Mouse (Mus musculus): ENCODE data around the gene Calm5. TPM values are rescaled to one million over a fixed set of nuclear protein-coding genes. Genes with fewer than 3 reads are reported as not detected.
"Not testable (repeated sequence)": the region's sequence is repeated elsewhere in the genome, so short reads cannot be mapped to it uniquely, and the experiment has no call there.

Gene Calm5
- polyA plus RNA-seq (2012; ENCODE audit: insufficient read depth, insufficient read length, missing spikeins), result not detected in 2 replicates

DNA sequence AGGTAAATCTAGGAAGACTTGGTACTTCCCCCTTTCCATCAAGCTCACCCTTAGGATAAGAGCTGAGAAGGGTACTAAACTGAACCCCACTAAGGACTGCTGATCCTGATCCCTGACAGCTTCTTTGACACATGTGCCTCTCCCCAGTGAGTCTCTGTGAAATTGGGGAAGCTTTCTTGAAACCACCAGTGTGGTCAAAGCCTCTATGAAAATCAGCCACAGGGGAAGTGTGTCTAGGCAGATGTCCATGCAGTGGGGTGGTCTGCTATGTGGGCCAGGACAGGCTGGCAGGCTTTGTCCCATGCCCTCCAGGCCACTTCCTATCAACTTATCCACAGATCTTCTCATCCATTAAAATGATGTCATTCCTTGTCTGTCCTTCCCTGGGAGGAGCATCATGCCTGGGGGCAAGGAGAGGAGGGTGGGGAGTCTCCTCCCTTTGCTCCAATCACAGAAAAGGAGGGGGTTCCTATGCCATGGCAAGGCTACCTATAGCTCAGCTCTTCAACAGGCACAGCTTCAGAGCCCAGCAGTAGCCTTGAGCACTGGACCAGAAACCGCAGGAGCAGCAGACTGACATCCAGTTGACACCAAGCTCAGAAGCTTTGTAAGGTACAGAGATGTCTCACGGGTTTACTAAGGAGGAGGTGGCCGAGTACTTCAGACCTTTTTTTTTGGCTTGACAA lies at the start of gene Calm5:
TSS of gene Calm5 (plus strand) at position 526 of the 686 bp plus-strand sequence.
- H3K4me3 ChIP-seq (ENCODE audit: insufficient read depth, low read depth, low read length); H3K27ac ChIP-seq (replicated peaks; ENCODE audit: low read depth, low read length); H3K4me1 ChIP-seq (ENCODE audit: control insufficient read depth, insufficient read depth, insufficient read length, low read length): not testable (repeated sequence)

DNA sequence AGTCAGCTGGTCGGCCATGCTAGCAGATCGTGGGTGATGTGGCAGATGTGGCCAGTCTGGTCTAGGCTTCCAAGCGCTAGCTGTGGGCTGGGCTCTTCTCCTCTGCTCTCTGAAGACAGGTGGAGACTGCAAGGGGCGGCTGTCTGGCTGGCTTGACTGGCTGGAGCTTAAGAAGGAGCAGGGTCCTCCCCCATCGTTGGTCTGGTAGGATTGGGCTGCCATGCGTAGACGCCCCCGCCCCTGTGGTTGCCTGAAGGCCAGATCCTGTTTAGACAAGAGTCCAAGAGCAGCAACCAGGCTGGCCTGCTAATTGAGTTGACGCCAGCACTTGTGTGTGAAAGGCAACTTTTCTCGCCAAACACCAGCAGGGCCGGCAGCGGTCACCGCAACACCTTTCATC lies 49.8 kb upstream of the Calm5 start, which contains the start of gene Calml3:
TSS of gene Calml3 (minus strand) at position 131 of the 400 bp plus-strand sequence.
- Histone ChIP-seq H3K4me3 (ENCODE audit: insufficient read depth, low read depth, low read length) (no peak within 1 kb of the TSS), H3K27ac (replicated peaks; ENCODE audit: low read depth, low read length) (no peak within 1 kb of the TSS), H3K4me1 (ENCODE audit: control insufficient read depth, insufficient read depth, insufficient read length, low read length) (peaks cover 4% of the 10 kb centered on the region; the same call in 1 of the 2 replicates)

DNA sequence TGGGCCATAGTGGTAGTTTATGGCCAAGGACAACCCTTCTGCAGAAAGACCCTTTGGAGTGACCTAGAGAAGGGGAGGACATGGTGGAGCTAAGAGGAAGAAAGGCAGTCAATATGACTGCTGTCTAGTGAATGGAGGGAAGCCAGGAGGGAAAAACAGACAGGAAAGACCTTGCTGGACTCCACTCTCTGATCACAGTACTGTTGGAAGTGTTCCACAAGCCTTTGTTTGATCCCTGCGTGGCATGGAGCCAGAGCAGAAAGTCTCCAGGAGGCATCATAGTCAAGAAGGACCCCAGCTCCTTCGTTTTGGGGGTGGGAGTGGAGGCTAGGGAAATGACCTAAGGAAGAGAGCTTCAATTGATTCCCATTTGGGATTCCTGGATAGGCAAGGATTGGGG lies 48.8 kb upstream of the Calm5 start:
- H3K4me3 ChIP-seq (ENCODE audit: insufficient read depth, low read depth, low read length), result no peak overlapping the region
- peaks cover 4% of the 10 kb centered on the region; the same call in 1 of the 2 replicates for H3K4me1 ChIP-seq (ENCODE audit: control insufficient read depth, insufficient read depth, insufficient read length, low read length)
- H3K27ac ChIP-seq (replicated peaks; ENCODE audit: low read depth, low read length), result no peak overlapping the region

DNA sequence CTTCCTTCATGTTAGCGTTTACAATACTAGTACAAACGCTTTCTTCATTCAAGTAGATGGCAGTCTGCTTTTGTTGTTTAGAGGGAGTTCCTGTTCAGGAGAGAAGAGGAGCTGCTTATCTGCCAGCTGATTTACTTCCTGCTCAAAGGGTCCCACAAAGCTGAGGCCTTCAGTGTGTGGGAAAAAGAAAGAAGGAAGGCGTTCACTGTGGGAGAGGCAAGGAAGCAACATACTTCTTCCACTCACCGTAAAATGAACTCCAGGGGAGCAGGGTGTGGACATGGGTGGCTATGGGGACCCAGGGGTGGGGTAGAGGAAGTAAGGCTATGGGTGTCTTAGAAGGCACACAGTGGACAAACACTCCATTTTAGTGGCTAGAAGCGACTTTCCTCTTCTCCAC lies 48.3 kb upstream of the Calm5 start:
- Histone ChIP-seq H3K27ac (replicated peaks; ENCODE audit: low read depth, low read length) (no peak overlapping the region), H3K4me1 (ENCODE audit: control insufficient read depth, insufficient read depth, insufficient read length, low read length) (peaks cover 4% of the 10 kb centered on the region; the same call in 1 of the 2 replicates), H3K4me3 (ENCODE audit: insufficient read depth, low read depth, low read length) (no peak overlapping the region)

DNA sequence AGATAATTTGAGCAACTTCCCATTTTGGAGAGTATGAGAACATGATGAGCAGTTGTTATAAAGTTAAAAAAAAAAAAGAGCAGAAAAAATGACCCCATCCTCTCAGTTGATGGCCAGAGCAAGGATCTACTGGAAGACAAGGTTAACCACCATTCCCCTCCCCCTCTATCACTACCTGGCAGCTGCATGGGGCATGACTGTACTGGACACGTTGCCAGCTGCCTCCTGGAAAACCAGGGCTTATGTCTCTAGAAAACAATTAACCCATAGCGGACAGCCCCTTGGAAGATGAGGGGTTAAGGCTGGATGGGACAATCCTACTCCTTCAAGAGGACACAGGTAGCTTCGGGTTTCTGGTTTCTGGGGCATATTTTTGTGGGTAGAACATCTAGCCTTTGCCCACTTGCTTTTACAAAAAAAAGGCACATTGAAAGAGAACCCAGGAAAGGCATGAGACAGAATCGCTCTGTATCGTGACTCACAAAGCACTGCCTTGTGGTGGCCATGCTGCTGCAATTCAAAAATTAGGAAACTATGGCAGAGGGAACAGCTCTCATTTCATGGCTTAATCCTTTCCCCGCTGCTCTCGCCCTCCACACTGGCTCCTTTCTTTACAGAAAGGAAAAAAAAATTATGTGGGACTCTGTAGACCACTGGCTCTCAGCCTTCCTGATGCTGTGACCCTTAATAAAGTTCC lies 46.7 kb upstream of the Calm5 start:
- Histone ChIP-seq H3K27ac (replicated peaks; ENCODE audit: low read depth, low read length) (no peak overlapping the region), H3K4me3 (ENCODE audit: insufficient read depth, low read depth, low read length) (no peak overlapping the region), H3K4me1 (ENCODE audit: control insufficient read depth, insufficient read depth, insufficient read length, low read length) (peaks cover 4% of the 10 kb centered on the region; the same call in 1 of the 2 replicates)

- H3K4me3 ChIP-seq (ENCODE audit: insufficient read depth, low read depth, low read length), result no peak overlapping the region
- no peaks in the 10 kb centered on the region for H3K4me1 ChIP-seq (ENCODE audit: control insufficient read depth, insufficient read depth, insufficient read length, low read length)
- H3K27ac ChIP-seq (replicated peaks; ENCODE audit: low read depth, low read length), result no peak overlapping the region
Observed at GRCm38 (mm10) chr13:3818012-3818739, 35.8 kb upstream of the Calm5 start.

DNA sequence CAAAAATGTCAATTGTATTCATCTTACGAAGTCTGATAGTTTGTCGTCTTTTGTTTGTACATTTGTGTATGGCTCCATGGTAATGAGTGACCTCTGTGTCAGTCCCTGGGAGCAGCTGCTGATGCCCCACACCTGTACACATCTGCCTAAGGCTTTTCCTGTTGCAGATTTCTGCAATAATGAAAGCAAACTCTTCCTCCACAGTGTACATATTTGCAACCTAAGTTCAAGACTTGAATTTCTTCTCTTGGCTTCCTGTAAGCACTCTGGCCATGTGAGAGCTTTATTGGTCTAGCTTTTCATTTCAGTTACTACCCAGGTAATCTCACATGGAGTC lies 35.3 kb upstream of the Calm5 start:
- no peaks in the 10 kb centered on the region for H3K4me1 ChIP-seq (ENCODE audit: control insufficient read depth, insufficient read depth, insufficient read length, low read length)
- H3K27ac ChIP-seq (replicated peaks; ENCODE audit: low read depth, low read length), result no peak overlapping the region
- H3K4me3 ChIP-seq (ENCODE audit: insufficient read depth, low read depth, low read length), result no peak overlapping the region

- no peak overlapping the region for H3K27ac ChIP-seq (replicated peaks; ENCODE audit: low read depth, low read length)
- H3K4me1 ChIP-seq (ENCODE audit: control insufficient read depth, insufficient read depth, insufficient read length, low read length), result no peaks in the 10 kb centered on the region
- H3K4me3 ChIP-seq (ENCODE audit: insufficient read depth, low read depth, low read length), result no peak overlapping the region
Observed at GRCm38 (mm10) chr13:3822105-3822504, 31.9 kb upstream of the Calm5 start.

DNA sequence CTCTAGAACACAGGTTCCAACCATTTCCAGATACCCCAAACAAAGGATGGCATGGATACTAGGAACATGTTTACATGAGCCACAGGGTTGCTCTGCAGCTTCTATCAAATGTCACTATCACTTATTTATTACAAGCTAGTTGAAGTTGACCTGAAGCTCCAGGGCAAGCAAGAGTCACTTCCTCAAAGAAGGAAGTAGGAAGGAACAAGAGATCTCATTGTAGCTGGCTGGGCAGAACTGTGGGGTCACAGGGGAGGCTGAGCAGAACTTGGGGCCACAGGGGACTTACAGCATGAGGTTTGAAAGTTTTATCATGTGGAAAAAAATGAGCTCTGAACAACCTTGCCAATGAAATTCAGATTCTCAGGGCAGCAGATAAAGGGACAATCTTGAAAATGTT lies 28.2 kb upstream of the Calm5 start:
- Histone ChIP-seq H3K4me1 (ENCODE audit: control insufficient read depth, insufficient read depth, insufficient read length, low read length) (no peaks in the 10 kb centered on the region), H3K27ac (replicated peaks; ENCODE audit: low read depth, low read length) (no peak overlapping the region)

GRCm38 (mm10) chr13:3831546-3831945 lies 22.4 kb upstream of the Calm5 start:
- no peak overlapping the region for H3K4me3 ChIP-seq (ENCODE audit: insufficient read depth, low read depth, low read length)
- no peaks in the 10 kb centered on the region for H3K4me1 ChIP-seq (ENCODE audit: control insufficient read depth, insufficient read depth, insufficient read length, low read length)
- no peak overlapping the region for H3K27ac ChIP-seq (replicated peaks; ENCODE audit: low read depth, low read length)

More for the DNA sequence above, 28.2 kb upstream of the Calm5 start:
- no peak overlapping the region for H3K4me3 ChIP-seq (ENCODE audit: insufficient read depth, low read depth, low read length)

DNA sequence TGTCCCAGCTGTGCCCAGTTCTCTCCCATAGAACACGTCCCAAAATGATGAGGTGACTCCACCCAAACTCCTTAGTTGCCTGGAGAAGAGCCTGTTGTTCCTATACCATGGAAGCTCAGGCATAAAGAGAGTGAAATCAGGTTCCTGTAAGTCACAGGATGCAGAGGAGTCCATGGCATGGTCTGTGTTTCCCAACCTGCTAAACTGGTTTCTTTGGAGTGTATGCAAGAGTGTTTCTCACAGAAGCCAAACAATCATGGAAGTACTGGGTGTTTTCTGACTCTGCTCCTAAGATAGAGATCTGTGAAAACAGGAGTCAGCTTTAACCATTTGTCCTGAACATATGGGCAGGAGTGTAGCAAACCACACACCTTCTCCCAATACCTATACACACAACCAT lies 22.0 kb upstream of the Calm5 start:
- H3K27ac ChIP-seq (replicated peaks; ENCODE audit: low read depth, low read length), result no peak overlapping the region
- H3K4me3 ChIP-seq (ENCODE audit: insufficient read depth, low read depth, low read length), result no peak overlapping the region
- no peaks in the 10 kb centered on the region for H3K4me1 ChIP-seq (ENCODE audit: control insufficient read depth, insufficient read depth, insufficient read length, low read length)

DNA sequence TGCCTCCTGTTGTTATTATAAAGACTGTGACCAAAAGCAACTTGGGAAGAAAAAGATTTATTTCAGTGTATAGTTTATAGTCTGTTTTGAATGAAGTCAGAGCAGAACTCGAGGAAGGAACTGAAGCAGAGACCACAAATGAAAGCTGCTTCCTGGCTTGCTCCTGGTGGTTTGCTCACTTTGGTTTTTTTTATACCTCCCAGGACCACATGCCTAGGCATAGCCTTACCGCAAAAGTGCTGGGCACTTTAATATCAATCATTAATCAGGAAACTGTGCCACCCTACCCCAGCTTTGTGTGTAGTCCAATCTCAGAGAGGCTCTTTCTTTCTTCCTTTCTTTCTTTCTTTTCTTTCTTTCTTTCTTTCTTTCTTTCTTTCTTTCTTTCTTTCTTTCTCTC lies 21.5 kb upstream of the Calm5 start:
- Histone ChIP-seq H3K4me1 (ENCODE audit: control insufficient read depth, insufficient read depth, insufficient read length, low read length) (no peaks in the 10 kb centered on the region), H3K4me3 (ENCODE audit: insufficient read depth, low read depth, low read length) (no peak overlapping the region), H3K27ac (replicated peaks; ENCODE audit: low read depth, low read length) (no peak overlapping the region)

DNA sequence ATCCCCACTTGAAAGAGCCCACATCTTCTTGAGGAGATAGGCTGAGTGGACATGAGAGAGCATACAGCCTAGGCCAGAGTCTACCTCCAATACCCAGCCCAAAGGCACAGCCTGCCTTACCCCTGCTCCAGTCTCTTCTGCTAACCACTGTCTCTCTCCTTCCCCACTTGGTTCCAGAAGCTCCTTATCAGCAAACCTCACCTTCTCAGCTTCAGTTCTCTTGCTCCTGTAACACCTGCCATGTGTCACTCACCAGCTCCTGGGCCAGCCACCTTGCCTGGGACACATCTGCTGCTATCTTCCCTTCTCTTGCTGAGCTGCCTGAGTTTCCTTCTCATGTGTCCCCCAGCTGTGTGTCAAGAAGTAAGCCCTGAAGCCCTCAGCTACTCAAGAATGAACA lies 20.3 kb upstream of the Calm5 start:
- H3K4me3 ChIP-seq (ENCODE audit: insufficient read depth, low read depth, low read length); H3K27ac ChIP-seq (replicated peaks; ENCODE audit: low read depth, low read length); H3K4me1 ChIP-seq (ENCODE audit: control insufficient read depth, insufficient read depth, insufficient read length, low read length): not testable (repeated sequence)

DNA sequence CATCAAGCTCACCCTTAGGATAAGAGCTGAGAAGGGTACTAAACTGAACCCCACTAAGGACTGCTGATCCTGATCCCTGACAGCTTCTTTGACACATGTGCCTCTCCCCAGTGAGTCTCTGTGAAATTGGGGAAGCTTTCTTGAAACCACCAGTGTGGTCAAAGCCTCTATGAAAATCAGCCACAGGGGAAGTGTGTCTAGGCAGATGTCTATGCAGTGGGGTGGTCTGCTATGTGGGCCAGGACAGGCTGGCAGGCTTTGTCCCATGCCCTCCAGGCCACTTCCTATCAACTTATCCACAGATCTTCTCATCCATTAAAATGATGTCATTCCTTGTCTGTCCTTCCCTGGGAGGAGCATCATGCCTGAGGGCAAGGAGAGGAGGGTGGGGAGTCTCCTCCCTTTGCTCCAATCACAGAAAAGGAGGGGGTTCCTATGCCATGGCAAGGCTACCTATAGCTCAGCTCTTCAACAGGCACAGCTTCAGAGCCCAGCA lies 16.6 kb upstream of the Calm5 start, which contains the start of gene Calm4:
TSS of gene Calm4 (plus strand) at position 446 of the 496 bp plus-strand sequence.
- H3K4me3 ChIP-seq (ENCODE audit: insufficient read depth, low read depth, low read length); H3K27ac ChIP-seq (replicated peaks; ENCODE audit: low read depth, low read length); H3K4me1 ChIP-seq (ENCODE audit: control insufficient read depth, insufficient read depth, insufficient read length, low read length): not testable (repeated sequence)

GRCm38 (mm10) chr13:3840662-3841061 lies 13.3 kb upstream of the Calm5 start:
- H3K4me1 ChIP-seq (ENCODE audit: control insufficient read depth, insufficient read depth, insufficient read length, low read length); H3K27ac ChIP-seq (replicated peaks; ENCODE audit: low read depth, low read length); H3K4me3 ChIP-seq (ENCODE audit: insufficient read depth, low read depth, low read length): not testable (repeated sequence)
